Mouse (Mus musculus) myocyte (in vitro differentiated cells): Measurements from ENCODE around the gene Tll2. TPM values are rescaled to one million over a fixed set of nuclear protein-coding genes. Genes with fewer than 3 reads are reported as not detected.

Source experiments
- H3K27me3 ChIP-seq: one replicate; pipeline ENCODE4 v1.6.1; 2011; ENCODE audit not compliant: control insufficient read depth, insufficient read depth, insufficient read length
- H3K36me3 ChIP-seq: one replicate; pipeline ENCODE4 v1.6.1; 2011; ENCODE audit not compliant: control insufficient read depth, insufficient read depth
- H3K4me2 ChIP-seq: one replicate; pipeline ENCODE4 v1.6.1; 2011; ENCODE audit warnings: low read depth, control low read depth
- H3K4me3 ChIP-seq: one replicate; pipeline ENCODE4 v1.5.1; 2011; ENCODE audit warnings: mild to moderate bottlenecking, control low read depth, moderate library complexity
- H3K79me2 ChIP-seq: one replicate; pipeline ENCODE4 v1.6.1; 2011; ENCODE audit not compliant: control insufficient read depth, insufficient read depth
- H3ac ChIP-seq: one replicate; pipeline ENCODE4 v1.6.1; 2011; ENCODE audit not compliant: control insufficient read depth, insufficient read length
- CEBPB ChIP-seq: IDR thresholded peaks from 2 replicates; pipeline ENCODE4 v1.6.1; 2011; ENCODE audit warnings: mild to moderate bottlenecking, moderate library complexity; ENCODE audit not compliant: poor library complexity, insufficient read depth, severe bottlenecking
- E2F4 ChIP-seq: IDR thresholded peaks from one replicate; pipeline ENCODE4 v1.6.1; 2011; ENCODE audit warnings: mild to moderate bottlenecking, control low read depth, moderate library complexity; ENCODE audit not compliant: insufficient read depth
- MAX ChIP-seq: IDR thresholded peaks from one replicate; pipeline ENCODE4 v1.6.1; 2011; ENCODE audit warnings: low read depth, mild to moderate bottlenecking, control low read depth
- MYOD1 ChIP-seq, 3 experiments: IDR thresholded peaks; one replicate each; pipeline ENCODE4 v1.6.1; 2011; ENCODE audit warnings: control low read depth in 2 of 3, low read depth in 2 of 3, mild to moderate bottlenecking in 2 of 3, moderate library complexity in 1 of 3; ENCODE audit not compliant: insufficient read length in 2 of 3, control insufficient read depth in 1 of 3
- MYOG ChIP-seq, 3 experiments: IDR thresholded peaks; one replicate each; pipeline ENCODE4 v1.6.1; 2011; ENCODE audit warnings: control low read depth in 2 of 3, low read depth in 2 of 3, mild to moderate bottlenecking in 2 of 3; ENCODE audit not compliant: insufficient read length in 2 of 3, control insufficient read depth in 1 of 3, insufficient read depth in 1 of 3
- POLR2A ChIP-seq: IDR thresholded peaks from one replicate; pipeline ENCODE4 v1.6.1; 2011; ENCODE audit warnings: low read depth, mild to moderate bottlenecking, control low read depth, moderate library complexity; ENCODE audit not compliant: insufficient read length
- POLR2AphosphoS2 ChIP-seq: IDR thresholded peaks from one replicate; pipeline ENCODE4 v1.6.1; 2011; ENCODE audit warnings: low read depth, control low read depth; ENCODE audit not compliant: insufficient read length
- REST ChIP-seq: IDR thresholded peaks from one replicate; pipeline ENCODE4 v1.6.1; 2011; ENCODE audit warnings: mild to moderate bottlenecking, control low read depth, moderate library complexity; ENCODE audit not compliant: insufficient read depth, insufficient read length
- SRF ChIP-seq: IDR thresholded peaks from one replicate; pipeline ENCODE4 v1.6.1; 2011; ENCODE audit warnings: low read depth; ENCODE audit not compliant: control insufficient read depth, insufficient read length
- TCF12 ChIP-seq: IDR thresholded peaks from one replicate; pipeline ENCODE4 v1.6.1; 2011; ENCODE audit warnings: mild to moderate bottlenecking, control low read depth; ENCODE audit not compliant: poor library complexity, insufficient read depth, severe bottlenecking
- TCF3 ChIP-seq: IDR thresholded peaks from one replicate; pipeline ENCODE4 v1.6.1; 2011; ENCODE audit warnings: low read depth, control low read depth; ENCODE audit not compliant: insufficient read length
- USF1 ChIP-seq: IDR thresholded peaks from one replicate; pipeline ENCODE4 v1.6.1; 2011; ENCODE audit warnings: low read depth, mild to moderate bottlenecking, control low read depth, moderate library complexity
- polyA plus RNA-seq: library from polyadenylated mRNA; unstranded; fragments of >200 nt; fragmentation: generic; extraction: Trizol; gene quantifications from one replicate; pipeline ENCODE4 v1.2.1, GENCODE M21; 2012; ENCODE audit warnings: missing spikeins

Gene Tll2
- polyA plus RNA-seq, result not detected

DNA sequence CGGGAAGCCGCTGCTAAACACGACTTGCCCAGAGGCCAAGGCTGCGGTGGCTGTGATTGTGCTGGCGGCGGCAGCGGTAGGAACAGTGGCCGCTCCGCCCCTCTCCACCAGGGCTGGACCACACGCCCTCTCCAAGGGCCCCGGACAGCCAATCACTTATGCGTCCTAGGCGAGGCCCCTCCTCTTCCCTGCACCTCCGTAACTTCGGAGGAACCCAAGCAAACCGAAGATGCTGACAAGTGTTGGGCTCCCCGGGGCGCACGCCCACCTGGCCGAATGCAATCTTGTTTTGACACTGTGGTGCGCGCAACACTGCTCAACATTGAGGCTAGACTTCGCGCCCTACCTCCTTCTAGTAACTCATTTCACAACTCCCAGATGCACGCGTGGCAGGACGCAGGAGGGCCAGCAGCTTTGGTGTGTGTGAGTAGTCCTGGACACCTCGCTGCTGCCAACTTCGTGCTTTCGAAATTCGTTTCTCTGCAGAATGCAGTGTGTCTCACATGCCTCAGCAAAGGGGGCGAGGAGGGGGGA is at the start of gene Tll2:
Gene Tll2, minus strand, starts transcription at position 25 of the 534 bp plus-strand sequence.
- Histone ChIP-seq H3ac (no peak within 1 kb of the TSS), H3K27me3 (peaks cover 15% of the 10 kb centered on the region), H3K79me2 (no peaks in the 10 kb centered on the region), H3K4me3 (no peak within 1 kb of the TSS), H3K4me2 (no peak within 1 kb of the TSS), H3K36me3 (peaks cover 6% of the 10 kb centered on the region)
- TF ChIP-seq USF1, result no peak
- TF ChIP-seq POLR2AphosphoS2, result peak; percentile 52
- TF ChIP-seq REST, result no peak

DNA sequence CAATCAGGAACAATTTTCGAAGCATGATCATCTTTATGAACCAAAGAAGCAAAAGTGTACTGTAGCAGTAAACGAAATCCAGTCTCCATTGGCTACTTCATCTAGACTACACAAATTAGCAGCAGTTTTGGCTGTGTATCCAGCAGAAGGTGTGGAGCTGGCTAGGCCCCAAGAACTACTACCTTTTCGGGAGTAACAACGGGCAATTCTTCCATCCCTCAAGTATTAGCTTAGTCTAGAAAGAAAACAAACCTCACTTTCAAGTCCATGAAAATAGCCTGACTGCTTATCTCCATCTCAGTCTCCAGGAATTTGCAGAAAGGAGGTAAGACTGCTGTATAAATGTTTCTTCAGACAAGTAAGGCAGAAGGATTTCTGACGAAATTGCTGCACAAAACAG is 47.9 kb upstream of the Tll2 start:
- Histone ChIP-seq H3K36me3 (peaks cover 7% of the 10 kb centered on the region), H3ac (no peak overlapping the region), H3K4me3 (no peak overlapping the region), H3K27me3 (no peaks in the 10 kb centered on the region), H3K79me2 (peaks cover 95% of the 10 kb centered on the region), H3K4me2 (no peak overlapping the region)
- no peak for TF ChIP-seq E2F4
- no peak for TF ChIP-seq REST
- TF ChIP-seq TCF3, result no peak
- TF ChIP-seq MAX, result no peak
- no peak for TF ChIP-seq MYOG (IDR thresholded peaks at IDR 0.05; ENCODE audit: control insufficient read depth in 1 of 3, insufficient read depth in 1 of 3, insufficient read length in 2 of 3, low read depth in 2 of 3)
- TF ChIP-seq SRF, result no peak
- TF ChIP-seq CEBPB, result no peak
- TF ChIP-seq TCF12, result no peak
- TF ChIP-seq USF1, result no peak
- no peak for TF ChIP-seq POLR2AphosphoS2
- TF ChIP-seq MYOD1 (IDR thresholded peaks at IDR 0.05; ENCODE audit: control insufficient read depth in 1 of 3, insufficient read length in 2 of 3, low read depth in 2 of 3), result no peak
- TF ChIP-seq POLR2A, result no peak

- Histone ChIP-seq H3K4me3 (no peak overlapping the region), H3K4me2 (no peak overlapping the region), H3K79me2 (peaks cover 43% of the 10 kb centered on the region), H3K27me3 (no peaks in the 10 kb centered on the region), H3ac (no peak overlapping the region), H3K36me3 (peaks cover 24% of the 10 kb centered on the region)
- TF ChIP-seq MAX, result no peak
- peak; percentile 49 for TF ChIP-seq SRF
Observed at GRCm38 (mm10) chr19:41248968-41249367, 42.3 kb upstream of the Tll2 start.

- H3K4me2 ChIP-seq, result no peak overlapping the region
- TF ChIP-seq TCF12, result no peak
- TF ChIP-seq CEBPB, result no peak
- TF ChIP-seq REST, result no peak
- no peak for TF ChIP-seq TCF3
- TF ChIP-seq E2F4, result no peak
- TF ChIP-seq USF1, result no peak
- TF ChIP-seq MAX, result no peak
- TF ChIP-seq MYOD1 (IDR thresholded peaks at IDR 0.05; ENCODE audit: control insufficient read depth in 1 of 3, insufficient read length in 2 of 3, low read depth in 2 of 3), result no peak
- no peak for TF ChIP-seq POLR2AphosphoS2
- TF ChIP-seq SRF, result no peak
- TF ChIP-seq POLR2A, result no peak
- TF ChIP-seq MYOG (IDR thresholded peaks at IDR 0.05; ENCODE audit: control insufficient read depth in 1 of 3, insufficient read depth in 1 of 3, insufficient read length in 2 of 3, low read depth in 2 of 3), result no peak
- no peaks in the 10 kb centered on the region for H3K27me3 ChIP-seq
- peaks cover 36% of the 10 kb centered on the region for H3K79me2 ChIP-seq
- no peak overlapping the region for H3K4me3 ChIP-seq
- peaks cover 28% of the 10 kb centered on the region for H3K36me3 ChIP-seq
- H3ac ChIP-seq, result no peak overlapping the region
Observed at GRCm38 (mm10) chr19:41248271-41248670, 41.6 kb upstream of the Tll2 start.

DNA sequence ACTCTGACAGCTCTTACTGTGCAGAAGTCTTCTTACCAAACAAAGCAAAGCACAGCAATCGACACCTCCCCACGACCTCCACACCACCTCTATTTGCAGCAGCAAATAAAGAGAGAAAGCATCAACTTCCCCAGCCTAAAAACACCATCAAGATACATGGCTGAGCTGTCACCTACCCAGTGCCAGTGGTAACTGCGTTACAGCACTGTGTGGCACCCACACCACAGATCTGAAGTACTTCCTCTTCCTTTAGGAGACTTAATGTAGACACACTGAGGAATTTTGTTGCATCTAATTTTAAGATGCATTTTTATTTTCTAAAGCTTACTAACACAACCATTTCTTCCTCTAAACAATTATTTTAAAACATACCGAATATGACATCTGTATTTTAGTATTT is 39.6 kb upstream of the Tll2 start:
- Histone ChIP-seq H3K27me3 (no peaks in the 10 kb centered on the region), H3K79me2 (peaks cover 20% of the 10 kb centered on the region), H3K36me3 (peaks cover 42% of the 10 kb centered on the region), H3K4me3 (no peak overlapping the region), H3ac (no peak overlapping the region), H3K4me2 (no peak overlapping the region)
- no peak for TF ChIP-seq MAX
- no peak for TF ChIP-seq SRF
- no peak for TF ChIP-seq MYOG (IDR thresholded peaks at IDR 0.05; ENCODE audit: control insufficient read depth in 1 of 3, insufficient read depth in 1 of 3, insufficient read length in 2 of 3, low read depth in 2 of 3)
- no peak for TF ChIP-seq TCF3
- TF ChIP-seq USF1, result no peak
- TF ChIP-seq REST, result no peak
- TF ChIP-seq POLR2AphosphoS2, result no peak
- TF ChIP-seq TCF12, result no peak
- no peak for TF ChIP-seq POLR2A
- no peak for TF ChIP-seq CEBPB
- no peak for TF ChIP-seq MYOD1 (IDR thresholded peaks at IDR 0.05; ENCODE audit: control insufficient read depth in 1 of 3, insufficient read length in 2 of 3, low read depth in 2 of 3)
- TF ChIP-seq E2F4, result no peak
